Mouse (Mus musculus): ENCODE results near the gene Olfr1239. TPM values are rescaled to one million over a fixed set of nuclear protein-coding genes. Genes with fewer than 3 reads are reported as not detected.

Olfr1239 gene
- not detected for total RNA-seq (2021)
- long read RNA-seq = 0 reads

GRCm38 (mm10) chr2:89420307-89420706 is at the start of gene Olfr1239:
Gene Olfr1239 (minus strand): TSS chr2:89420407.
- DNase-seq (ENCODE audit: low spot score in 2 of 2) = no peak

- no peak for DNase-seq (ENCODE audit: low spot score in 2 of 2)
Measured at GRCm38 (mm10) chr2:89442900-89443299, 22.7 kb upstream of the Olfr1239 start, which contains the start of gene Olfr1240. Gene Olfr1240 (minus strand): TSS chr2:89443000.

- no peak for DNase-seq (ENCODE audit: low spot score in 2 of 2)
Measured at GRCm38 (mm10) chr2:89414557-89414956, 5.7 kb downstream of the Olfr1239 start.

GRCm38 (mm10) chr2:89409576-89409975 is 10.6 kb downstream of the Olfr1239 start, which contains the start of gene Olfr1238:
Gene Olfr1238 (minus strand): TSS chr2:89409676.
- DNase-seq (ENCODE audit: low spot score in 2 of 2) = no peak

- DNase-seq (ENCODE audit: low spot score in 2 of 2) = no peak
Measured at GRCm38 (mm10) chr2:89400882-89401281, 19.3 kb downstream of the Olfr1239 start.

Other genes starting within 250 kb of the Olfr1239 start
- gene Olfr1225, start 245.7 kb downstream of the Olfr1239 start, total RNA-seq (2021) = not detected
- gene Olfr1226, start 220.4 kb downstream of the Olfr1239 start, total RNA-seq (2021) = not detected
- not detected for gene Olfr1228, start 166.3 kb downstream of the Olfr1239 start, total RNA-seq (2021)
- gene Olfr1229, start 132.4 kb downstream of the Olfr1239 start, total RNA-seq (2021) = not detected
- gene Olfr1230, start 123.1 kb downstream of the Olfr1239 start, total RNA-seq (2021) = not detected
- gene Olfr1231, start 113.3 kb downstream of the Olfr1239 start, total RNA-seq (2021) = not detected
- not detected for gene Olfr1232, start 90.7 kb downstream of the Olfr1239 start, total RNA-seq (2021)
- gene Olfr1233, start 78.0 kb downstream of the Olfr1239 start, total RNA-seq (2021) = not detected
- gene Olfr1234, start 55.5 kb downstream of the Olfr1239 start, total RNA-seq (2021) = not detected
- gene Olfr1238, start 10.7 kb downstream of the Olfr1239 start, total RNA-seq (2021) = not detected
- gene Olfr1240, start 22.6 kb upstream of the Olfr1239 start, total RNA-seq (2021) = not detected
- not detected for gene Olfr1241, start 66.7 kb upstream of the Olfr1239 start, total RNA-seq (2021)
- not detected for gene Olfr1242, start 77.9 kb upstream of the Olfr1239 start, total RNA-seq (2021)
- not detected for gene Olfr1243, start 111.1 kb upstream of the Olfr1239 start, total RNA-seq (2021)
- gene Olfr1245, start 158.0 kb upstream of the Olfr1239 start, total RNA-seq (2021) = not detected
- gene Olfr1246, start 172.8 kb upstream of the Olfr1239 start, total RNA-seq (2021) = not detected
- gene Olfr1247, start 193.7 kb upstream of the Olfr1239 start, total RNA-seq (2021) = not detected
- not detected for gene Olfr1248, start 197.8 kb upstream of the Olfr1239 start, total RNA-seq (2021)
- gene Olfr1249, start 214.6 kb upstream of the Olfr1239 start, total RNA-seq (2021) = not detected
- not detected for gene Olfr1250, start 241.1 kb upstream of the Olfr1239 start, total RNA-seq (2021)